Mouse (Mus musculus) frontal cortex, adult 2 months (tissue): ENCODE data around the gene Gm9945. TPM values are rescaled to one million over a fixed set of nuclear protein-coding genes. Genes with fewer than 3 reads are reported as not detected.

Experiments used
- DNase-seq, 2 experiments: peaks; one replicate each; pipeline ENCODE4 v3.0.0; 2022; ENCODE audit warnings: low spot score in 1 of 2; ENCODE audit errors: extremely low spot score in 1 of 2
- polyA plus RNA-seq: library from polyadenylated mRNA; depleted of rRNA; stranded (reverse); fragments of >200 nt; gene quantifications from 2 replicates; pipeline ENCODE4 v1.2.3, GENCODE M21; 2012

Gene Gm9945
- polyA plus RNA-seq, 1 experiment = 0.46 TPM

GRCm38 (mm10) chr11:53460192-53460591, 19.8 kb upstream of the Gm9945 start:
- DNase-seq = no peak

GRCm38 (mm10) chr11:53461727-53462126, 18.2 kb upstream of the Gm9945 start:
- DNase-seq = no peak

GRCm38 (mm10) chr11:53463551-53464424, 16.2 kb upstream of the Gm9945 start:
- peak in 1 of 2 experiments; percentile 77 for DNase-seq

DNA sequence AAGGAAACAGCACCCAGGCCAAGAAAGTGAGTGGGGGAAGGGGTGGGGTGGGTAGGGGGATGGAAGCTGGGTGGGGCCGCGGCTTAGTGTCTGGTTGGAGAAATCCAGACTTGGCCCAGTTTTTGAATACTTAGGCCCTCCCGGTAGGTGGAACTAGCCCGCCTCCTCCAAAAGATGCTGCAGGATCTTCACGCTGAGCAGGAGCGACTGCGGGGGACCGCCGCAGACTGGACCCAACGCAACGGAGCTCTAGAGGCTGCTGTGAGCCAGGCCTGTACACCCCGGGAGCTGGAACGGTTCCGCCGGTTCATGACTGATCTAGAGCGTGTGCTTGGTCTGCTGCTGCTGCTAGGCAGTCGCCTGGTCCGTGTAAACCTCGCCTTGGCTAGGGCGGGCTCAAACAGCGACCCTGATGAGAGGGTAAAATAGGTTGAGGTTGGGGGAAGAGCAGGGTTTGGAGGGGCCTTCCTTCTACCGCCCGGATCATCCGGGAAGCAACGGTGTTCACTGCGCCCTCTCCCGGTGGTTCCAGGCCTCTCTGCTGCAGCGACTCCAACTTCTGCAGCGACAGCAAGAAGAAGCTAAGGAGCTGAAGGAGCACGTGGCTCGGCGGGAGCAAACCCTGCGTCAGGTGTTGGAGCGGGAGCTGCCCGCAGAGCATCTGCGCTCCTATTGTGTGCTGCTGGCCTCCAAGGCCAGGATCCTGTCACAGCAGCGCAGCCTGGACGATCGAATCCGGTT, 13.6 kb upstream of the Gm9945 start:
- peak in 1 of 2 experiments; percentile 90 for DNase-seq

GRCm38 (mm10) chr11:53469294-53469967, 10.5 kb upstream of the Gm9945 start:
- DNase-seq = no peak

- DNase-seq = peak; percentile 86 to 98
These were observed 9.8 kb upstream of the Gm9945 start, which contains the start of gene Gm9837 for GRCm38 (mm10) chr11:53469968-53470695. Gm9837 (minus strand) TSS chr11:53470479.

GRCm38 (mm10) chr11:53472709-53473108, 7.3 kb upstream of the Gm9945 start:
- DNase-seq = no peak

- DNase-seq = peak in 1 of 2 experiments; percentile 56
These were observed 4.3 kb upstream of the Gm9945 start for GRCm38 (mm10) chr11:53475620-53476019.

DNA sequence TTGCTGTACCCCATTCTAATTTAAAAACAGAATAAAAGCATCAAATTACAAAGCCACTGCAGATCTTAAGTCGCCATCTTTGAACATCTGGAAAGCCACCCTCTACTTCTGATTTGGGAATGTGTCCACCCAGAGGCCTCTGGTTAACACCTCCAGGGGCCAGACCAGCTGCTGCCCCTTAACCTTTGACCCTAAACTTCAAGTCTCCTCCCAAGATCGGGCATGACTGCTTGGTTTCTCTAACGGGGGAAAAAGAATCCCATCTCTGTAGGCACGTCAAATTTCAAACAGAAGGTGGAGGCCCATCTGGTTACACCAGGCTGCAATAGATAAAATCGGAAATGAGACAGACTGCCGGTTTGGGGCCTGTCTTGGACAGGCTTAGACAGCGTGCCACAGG, 2.1 kb upstream of the Gm9945 start:
- no peak for DNase-seq

DNA sequence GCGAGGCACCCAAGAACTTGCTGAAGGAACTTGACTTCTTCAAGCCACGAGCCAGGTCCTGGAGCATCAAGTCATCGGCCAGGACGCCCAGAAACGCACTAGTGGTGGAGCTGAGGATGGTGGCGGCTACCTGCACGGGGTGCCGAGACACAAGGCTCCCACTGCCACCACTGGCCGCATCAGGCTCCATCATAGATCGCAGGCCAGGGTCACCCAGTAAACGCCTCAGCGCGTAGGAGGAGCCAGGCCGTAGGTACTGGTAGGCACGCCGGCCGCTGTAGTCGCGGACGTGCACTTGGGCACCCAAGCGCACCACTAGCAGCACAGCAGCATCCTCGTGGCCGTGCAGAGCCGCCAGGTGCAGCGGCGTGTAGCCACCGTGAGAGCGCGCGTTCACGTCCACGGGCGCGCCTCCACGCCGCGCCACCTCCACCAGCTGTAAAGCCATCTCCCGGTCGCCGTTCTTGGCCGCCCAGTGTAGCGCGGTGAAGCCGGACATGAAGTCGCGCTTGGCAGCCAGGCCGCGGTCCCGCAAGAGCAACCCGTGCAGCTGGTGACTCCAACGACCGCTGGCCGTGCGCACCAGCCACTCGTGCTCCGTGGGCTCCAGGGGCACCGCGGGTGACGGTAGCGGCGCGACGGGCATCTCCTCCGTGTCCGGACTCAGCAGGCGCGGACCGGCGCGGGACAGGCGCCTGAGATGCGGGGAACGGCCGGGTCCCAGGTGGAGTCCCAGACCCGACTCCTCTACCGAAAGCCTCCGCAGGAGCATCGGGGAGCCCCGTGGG, 1.4 kb upstream of the Gm9945 start:
- DNase-seq = no peak

DNA sequence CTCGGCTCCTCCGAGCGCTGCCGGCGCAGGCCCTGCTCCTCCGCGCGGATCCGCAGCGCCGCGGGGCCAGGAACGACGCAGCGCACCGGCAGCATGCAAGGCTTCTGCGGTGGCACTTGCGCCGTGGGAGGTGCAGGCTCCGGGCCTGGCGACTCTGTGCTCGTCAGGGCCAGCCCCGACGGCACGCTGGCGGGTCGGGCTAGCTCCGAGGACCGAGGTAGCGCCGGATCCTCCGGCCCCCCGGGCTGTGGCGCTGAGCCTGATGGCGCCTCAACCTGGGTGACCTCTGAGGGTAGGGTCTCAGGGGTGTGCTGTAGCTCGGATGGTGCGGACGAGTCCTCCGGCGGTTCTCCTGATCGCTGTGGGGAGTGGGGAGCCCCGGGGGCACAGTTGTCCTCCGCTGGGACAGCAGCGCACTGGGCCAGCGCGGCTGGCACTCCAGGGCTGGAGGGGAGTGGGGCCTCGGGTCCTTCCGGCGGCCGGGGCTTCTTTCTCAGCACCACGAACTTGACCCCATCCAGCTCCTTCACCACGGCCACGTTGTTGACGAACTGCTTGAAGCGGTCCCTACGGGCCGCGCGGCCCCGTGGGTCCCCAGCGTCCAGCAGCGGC, 689 bp upstream of the Gm9945 start:
- DNase-seq = peak in 1 of 2 experiments; percentile 48

GRCm38 (mm10) chr11:53481088-53481730, 1.2 kb downstream of the Gm9945 start:
- DNase-seq = no peak

GRCm38 (mm10) chr11:53483159-53483891, 3.4 kb downstream of the Gm9945 start:
- DNase-seq = no peak

DNA sequence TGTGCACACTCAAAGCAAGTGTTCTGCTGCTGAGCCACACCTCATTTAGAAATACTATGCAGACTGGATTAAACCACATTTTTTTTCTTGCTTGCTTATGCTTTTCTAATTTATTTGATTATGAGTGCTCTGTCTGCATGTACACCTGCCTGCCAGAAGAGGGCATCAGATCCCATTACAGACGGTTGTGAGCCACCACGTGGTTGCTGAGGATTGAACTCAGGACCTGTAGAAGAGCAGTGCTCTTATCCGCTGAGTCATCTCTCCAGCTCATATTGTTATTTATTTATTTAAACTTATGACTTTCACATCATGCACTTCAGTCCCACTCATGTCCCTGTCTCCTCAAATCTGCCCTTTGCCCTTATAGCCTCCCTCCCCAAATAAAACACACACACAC, 5.8 kb downstream of the Gm9945 start:
- no peak for DNase-seq

DNA sequence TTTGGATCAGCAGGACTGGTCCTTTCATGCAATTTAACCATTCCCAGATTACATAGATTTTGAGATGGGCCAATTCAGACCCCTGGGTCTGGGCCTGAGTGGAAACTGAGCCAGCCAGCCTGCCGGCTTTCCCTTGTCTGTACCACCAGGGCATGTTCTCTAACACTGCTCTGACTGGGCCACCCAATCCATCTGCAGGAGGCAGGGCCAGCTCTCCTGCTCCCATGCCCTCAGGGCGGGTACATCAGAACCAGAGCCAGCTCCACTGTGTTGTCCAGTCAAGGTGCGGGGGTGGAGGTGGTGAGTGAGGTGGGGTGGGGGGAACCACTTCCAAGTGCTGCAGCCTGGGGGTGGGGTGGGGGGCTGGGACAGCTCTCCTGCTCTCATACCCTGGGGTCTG, 6.4 kb downstream of the Gm9945 start:
- no peak for DNase-seq

GRCm38 (mm10) chr11:53486822-53487594, 7.0 kb downstream of the Gm9945 start:
- DNase-seq = no peak

- DNase-seq = no peak
These were observed 9.0 kb downstream of the Gm9945 start for GRCm38 (mm10) chr11:53489007-53489406.
